8 mouse cellular contexts compared by ENCODE assay signal in genomic region chr2:103456646-103457045, GRCm38 (mm10). TPM values are rescaled to one million over a fixed set of nuclear protein-coding genes. Genes with fewer than 3 reads are reported as not detected.
DNase-seq lines count a peak whose midpoint lies in the region; ATAC-seq and TF ChIP-seq lines count a peak whose summit lies in the region.

No protein-coding gene starts in this region.

- no peak overlapping the region for H3K27ac ChIP-seq in bone marrow, adult 2 months (ENCODE audit: control insufficient read depth, insufficient read depth, low read depth, low read length, poor library complexity)
- no peak overlapping the region for H3K27ac ChIP-seq in embryonic fibroblast, embryonic 13.5 days (ENCODE audit: insufficient read depth, low read length)
- no peak overlapping the region for H3K27ac ChIP-seq in liver, postnatal 0 days (ENCODE audit: low read depth)
- H3K27ac ChIP-seq in neural tube, embryonic 15.5 days (replicated peaks): no peak overlapping the region

- H3K36me3 ChIP-seq in liver, postnatal 0 days (replicated peaks; ENCODE audit: insufficient read depth, low read length): peaks cover 89% of the 10 kb centered on the region
- peaks cover 61% of the 10 kb centered on the region for H3K36me3 ChIP-seq in neural tube, embryonic 15.5 days

- peak; percentile 45; the same call in 1 of the 2 replicates for ATAC-seq in liver, postnatal 0 days
- peak; percentile 84; the same call in 1 of the 2 replicates for ATAC-seq in neural tube, embryonic 15.5 days (ENCODE audit: low FRiP score)

- TF ChIP-seq POLR2A in bone marrow, adult 2 months (IDR thresholded peaks at IDR 0.05; ENCODE audit: borderline replicate concordance, control insufficient read depth, low read depth, low read length): no peak
- TF ChIP-seq POLR2A in embryonic fibroblast, embryonic 13.5 days (IDR thresholded peaks at IDR 0.05; ENCODE audit: low read depth, low read length): no peak

- H3K4me2 ChIP-seq in liver, postnatal 0 days (ENCODE audit: low read depth, low read length): no peak overlapping the region
- no peak overlapping the region for H3K4me2 ChIP-seq in neural tube, embryonic 15.5 days

- no peaks in the 10 kb centered on the region for H3K9me3 ChIP-seq in liver, postnatal 0 days (ENCODE audit: low read length)
- no peaks in the 10 kb centered on the region for H3K9me3 ChIP-seq in neural tube, embryonic 15.5 days (replicated peaks)

- no peaks in the 10 kb centered on the region for H3K4me1 ChIP-seq in bone marrow, adult 2 months (ENCODE audit: control insufficient read depth, insufficient read depth, low read length)
- H3K4me1 ChIP-seq in embryonic fibroblast, embryonic 13.5 days (ENCODE audit: control insufficient read depth, insufficient read depth, low read length): no peaks in the 10 kb centered on the region
- H3K4me1 ChIP-seq in liver, postnatal 0 days (ENCODE audit: insufficient read depth): no peaks in the 10 kb centered on the region; the same call in 1 of the 2 replicates
- 0 out of 2 replicates have a peak, but pooled peaks cover 4% of the 10 kb centered on the region for H3K4me1 ChIP-seq in neural tube, embryonic 15.5 days

- no peaks in the 10 kb centered on the region for H3K27me3 ChIP-seq in liver, postnatal 0 days (ENCODE audit: insufficient read depth, low read length)
- H3K27me3 ChIP-seq in neural tube, embryonic 15.5 days (replicated peaks): no peaks in the 10 kb centered on the region

- no peak overlapping the region for H3K9ac ChIP-seq in liver, postnatal 0 days (replicated peaks)
- no peak overlapping the region for H3K9ac ChIP-seq in neural tube, embryonic 15.5 days (replicated peaks)

- peak; percentile 89 for DNase-seq in CD4-positive, CD25-positive, alpha-beta regulatory T cell, adult 2 months (ENCODE audit: low read depth, low spot score)
- peak; percentile 81 to 91 for DNase-seq in heart, postnatal 10 days
- peak; percentile 80 to 89 for DNase-seq in kidney, postnatal 25 days
- peak; percentile 88 for DNase-seq in liver, postnatal 0 days
- peak; percentile 91 for DNase-seq in testis, postnatal 10 days (ENCODE audit: low spot score)

- peak; percentile 98 for TF ChIP-seq CTCF in bone marrow, adult 2 months (IDR thresholded peaks at IDR 0.05; ENCODE audit: control insufficient read depth, insufficient read depth, low read length)
- TF ChIP-seq CTCF in embryonic fibroblast, embryonic 13.5 days (IDR thresholded peaks at IDR 0.05; ENCODE audit: borderline replicate concordance, insufficient read depth, low read length): peak; percentile 90
- TF ChIP-seq CTCF in liver, postnatal 0 days (IDR thresholded peaks at IDR 0.05; ENCODE audit: low read depth): peak; percentile 96

- no peak overlapping the region for H3K4me3 ChIP-seq in bone marrow, adult 2 months (replicated peaks; ENCODE audit: control insufficient read depth, low read depth, low read length)
- H3K4me3 ChIP-seq in embryonic fibroblast, embryonic 13.5 days (ENCODE audit: insufficient read depth, low read length): no peak overlapping the region
- H3K4me3 ChIP-seq in liver, postnatal 0 days (ENCODE audit: low read depth, low read length): no peak overlapping the region
- H3K4me3 ChIP-seq in neural tube, embryonic 15.5 days (replicated peaks): no peak overlapping the region

- WGBS in bone marrow, adult 2 months: 20% methylated on average over 10 of the region's 10 CpGs
- WGBS in liver, postnatal 0 days (ENCODE audit: insufficient replicate concordance): 25% methylated on average over 10 of the region's 10 CpGs
- WGBS in neural tube, embryonic 15.5 days: 17% methylated on average over 10 of the region's 10 CpGs

- intact Hi-C loops in heart, postnatal 10 days (cut with DNase I): loop anchor here (1.0 kb wide), 1 partner anchor 91 kb away; no protein-coding TSS in a partner anchor

- no peak for TF ChIP-seq EP300 in liver, postnatal 0 days (IDR thresholded peaks at IDR 0.05; ENCODE audit: low read depth)

RNA-seq across cellular contexts. Expression of gene Cat, which starts 28.3 kb away (rescaled TPM):
- polyA plus RNA-seq in bone marrow, adult 2 months (2011; ENCODE audit: insufficient read depth, insufficient read length, low replicate concordance, missing spikeins): 59.9 and 62.6 TPM in 2 replicates
- polyA plus RNA-seq in embryonic fibroblast, embryonic 13.5 days (2011; ENCODE audit: insufficient read length, low read depth, missing spikeins): 60.3 and 64.9 TPM in 2 replicates
- total RNA-seq in heart, postnatal 10 days (2021): 100 to 1,000 TPM; 188 to 189 TPM
- 245 and 267 TPM in 2 replicates for polyA plus RNA-seq in liver, postnatal 0 days (2015; fragmentation: Nextera tagmentation; extraction: Ambion mirVana)
- polyA plus RNA-seq in neural tube, embryonic 15.5 days (2015; fragmentation: Nextera tagmentation; extraction: Ambion mirVana): 81.2 and 94.1 TPM in 2 replicates

RNA-seq across cellular contexts. Expression of gene Elf5, which starts 45.2 kb away (rescaled TPM):
- not detected in 2 replicates for polyA plus RNA-seq in bone marrow, adult 2 months (2011; ENCODE audit: insufficient read depth, insufficient read length, low replicate concordance, missing spikeins)
- polyA plus RNA-seq in embryonic fibroblast, embryonic 13.5 days (2011; ENCODE audit: insufficient read length, low read depth, missing spikeins): not detected in 2 replicates
- not detected for total RNA-seq in heart, postnatal 10 days (2021)
- polyA plus RNA-seq in liver, postnatal 0 days (2015; fragmentation: Nextera tagmentation; extraction: Ambion mirVana): not detected in 2 replicates
- polyA plus RNA-seq in neural tube, embryonic 15.5 days (2015; fragmentation: Nextera tagmentation; extraction: Ambion mirVana): not detected in 2 replicates
